Mouse (Mus musculus): Measurements from ENCODE around the gene Ndufs8.

- TF ChIP-seq CTCF (conservative IDR thresholded peaks at IDR 0.05; ENCODE audit: low read length) (no peak), NANOG (IDR thresholded peaks at IDR 0.05; ENCODE audit: borderline replicate concordance, low read length) (no peak), POU5F1 (IDR thresholded peaks at IDR 0.05; ENCODE audit: borderline replicate concordance, low read length) (no peak)
These were observed 41.1 kb downstream of the Ndufs8 start for GRCm38 (mm10) chr19:3871468-3871867.

Measured in E14TG2a.4 (cell line).